Mouse (Mus musculus): ENCODE measurements around the gene Atg3.

DNA sequence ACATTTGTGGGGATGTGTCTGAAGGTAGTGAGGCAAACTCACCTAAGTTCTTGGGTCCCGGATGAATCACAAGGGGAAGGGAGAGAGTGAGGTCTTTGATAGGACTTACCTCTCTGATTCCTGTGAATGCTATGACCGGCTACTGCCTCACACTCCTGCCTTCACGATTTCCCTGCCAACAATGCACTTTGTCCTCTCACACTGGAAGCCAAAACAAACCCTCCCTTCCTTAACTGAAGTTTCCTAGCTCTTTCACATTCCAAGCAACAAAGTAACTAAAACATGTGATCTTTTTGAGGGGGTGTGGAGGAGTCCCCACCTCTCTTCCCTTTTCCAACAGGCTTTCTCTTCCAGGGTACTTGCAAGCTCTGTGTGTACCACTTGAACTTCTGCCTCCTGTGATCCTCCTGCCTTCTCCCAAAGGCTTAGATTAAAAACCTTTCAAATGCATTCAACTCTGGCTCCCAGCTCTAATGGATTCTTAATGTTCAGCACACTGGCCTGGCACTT is 3.8 kb upstream of the Atg3 start:
- TF ChIP-seq CTCF (IDR thresholded peaks at IDR 0.05; ENCODE audit: low read depth) = no peak
- no peak for TF ChIP-seq EP300 (optimal IDR thresholded peaks at IDR 0.05)

All from stomach, postnatal 0 days (tissue).